Mouse (Mus musculus) granulocyte monocyte progenitor cell, adult 5-6 weeks (primary cell): Measurements from ENCODE around the gene Fcgr2b. TPM values are rescaled to one million over a fixed set of nuclear protein-coding genes. Genes with fewer than 3 reads are reported as not detected.
"Not testable (repeated sequence)": the region's sequence is repeated elsewhere in the genome, so short reads cannot be mapped to it uniquely, and the experiment has no call there.

ENCODE experiments used
- ATAC-seq: replicated peaks from 2 replicates; pipeline ENCODE4 v1.8.0; 2016; ENCODE audit warnings: mild to moderate bottlenecking, moderate TSS enrichment, inconsistent platforms; ENCODE audit not compliant: poor library complexity, severe bottlenecking
- total RNA-seq, 2 experiments: library from RNA; stranded (forward) in 1 of 2; stranded (reverse) in 1 of 2; fragments of 200-712, 200-1000 nt in 1 of 2; fragments of >200 nt in 1 of 2; fragmentation: Nextera tagmentation in 1 of 2; gene quantifications; 2 replicates each; pipeline ENCODE4 v1.2.3; 2014 to 2017

The Fcgr2b gene
- total RNA-seq, 2 experiments from 2014 or later = 106 TPM

GRCm38 (mm10) chr1:170981679-170982078 lies 5.3 kb upstream of the Fcgr2b start:
- ATAC-seq = not testable (repeated sequence)

DNA sequence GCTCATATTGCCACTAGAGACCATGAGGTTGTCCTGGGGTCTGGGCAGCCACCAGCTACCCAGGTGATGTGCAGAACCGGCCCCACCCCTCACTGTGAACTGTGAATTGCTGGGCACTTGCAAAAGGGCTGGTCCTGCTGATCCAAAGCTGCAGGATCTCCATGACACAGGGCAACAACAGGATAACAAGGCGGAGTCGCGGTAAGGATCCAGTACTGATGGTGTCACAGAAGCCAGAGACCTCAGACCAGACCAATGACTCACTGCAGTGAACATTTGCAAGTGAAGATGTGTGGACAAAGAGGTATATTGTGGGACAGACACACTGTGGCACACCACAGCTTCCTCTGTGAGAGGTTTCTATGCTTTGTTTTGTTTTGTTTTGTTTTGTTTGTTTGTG lies 2.3 kb upstream of the Fcgr2b start:
- ATAC-seq = 0 out of 2 replicates have a peak, but pooled peaks have one; percentile 5

- ATAC-seq = peak; percentile 58
Measured at GRCm38 (mm10) chr1:170975751-170976161, 591 bp downstream of the Fcgr2b start.

- 0 out of 2 replicates have a peak, but pooled peaks have one; percentile 4 for ATAC-seq
Measured at GRCm38 (mm10) chr1:170975350-170975749, 997 bp downstream of the Fcgr2b start.

GRCm38 (mm10) chr1:170974736-170975135 lies 1.6 kb downstream of the Fcgr2b start:
- no peak for ATAC-seq

DNA sequence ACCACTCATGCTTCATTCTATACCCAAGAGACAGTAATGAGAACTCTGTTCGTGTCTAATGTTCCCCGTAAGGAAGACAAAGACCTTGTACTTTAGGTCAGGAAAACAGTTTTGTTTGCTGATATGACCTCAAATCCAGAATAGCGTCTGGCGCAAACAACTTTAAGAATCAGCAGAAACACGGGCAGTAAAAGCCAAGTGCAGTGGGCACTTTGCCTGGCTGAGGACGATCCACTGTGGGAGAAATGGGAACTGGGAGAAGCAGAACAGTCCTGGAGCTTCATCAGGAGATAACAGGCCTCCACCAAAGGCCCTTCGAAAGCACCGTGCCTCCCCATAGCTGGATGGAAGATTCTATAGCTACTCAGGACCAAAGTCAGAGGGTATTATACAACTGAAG lies 2.2 kb downstream of the Fcgr2b start:
- ATAC-seq = no peak

- peak; percentile 85 for ATAC-seq
Measured at GRCm38 (mm10) chr1:170972936-170973335, 3.4 kb downstream of the Fcgr2b start.

DNA sequence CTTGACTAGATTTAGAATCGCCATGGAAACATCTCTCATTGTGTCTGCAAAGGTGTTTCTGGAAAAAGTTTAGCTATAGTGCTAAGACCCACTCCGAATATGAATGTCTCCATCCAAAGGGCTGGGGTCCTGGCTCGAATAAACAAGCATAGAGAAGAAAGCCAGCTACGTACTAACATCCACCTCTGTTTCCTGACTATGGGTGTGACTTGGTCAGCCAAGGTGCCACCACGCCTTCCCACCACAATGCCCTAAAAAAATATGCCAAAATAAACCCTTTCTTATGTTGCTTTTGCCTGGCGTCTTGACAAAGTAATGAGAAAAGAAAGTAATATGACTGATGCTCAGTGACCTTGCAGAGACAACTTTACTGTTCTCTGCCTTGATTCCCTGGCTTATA lies 3.9 kb downstream of the Fcgr2b start:
- no peak for ATAC-seq

GRCm38 (mm10) chr1:170968576-170968975 lies 7.8 kb downstream of the Fcgr2b start:
- no peak for ATAC-seq

DNA sequence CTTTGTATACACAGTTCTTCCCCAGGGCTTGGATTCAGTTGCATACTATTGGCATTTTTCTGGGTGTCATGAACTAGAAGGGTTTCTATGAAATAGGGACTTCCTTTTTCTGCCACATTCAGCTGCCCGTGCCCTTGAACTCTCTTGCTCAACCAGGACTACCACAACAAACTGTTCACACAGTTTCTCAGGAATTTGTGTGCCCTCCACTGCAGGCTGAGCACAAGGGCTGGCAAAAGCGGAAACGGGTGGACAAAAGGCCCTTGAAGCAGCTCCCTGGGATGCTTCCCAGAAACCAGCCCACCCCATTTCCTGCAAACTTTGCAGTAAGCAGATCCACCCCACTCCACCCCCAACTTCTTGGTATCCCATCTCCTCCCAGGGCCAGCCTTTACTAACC lies 8.8 kb downstream of the Fcgr2b start:
- ATAC-seq = peak; percentile 96

- no peak for ATAC-seq
Measured at GRCm38 (mm10) chr1:170963087-170963486, 13.3 kb downstream of the Fcgr2b start.

- no peak for ATAC-seq
Measured at GRCm38 (mm10) chr1:170962301-170962700, 14.0 kb downstream of the Fcgr2b start.

DNA sequence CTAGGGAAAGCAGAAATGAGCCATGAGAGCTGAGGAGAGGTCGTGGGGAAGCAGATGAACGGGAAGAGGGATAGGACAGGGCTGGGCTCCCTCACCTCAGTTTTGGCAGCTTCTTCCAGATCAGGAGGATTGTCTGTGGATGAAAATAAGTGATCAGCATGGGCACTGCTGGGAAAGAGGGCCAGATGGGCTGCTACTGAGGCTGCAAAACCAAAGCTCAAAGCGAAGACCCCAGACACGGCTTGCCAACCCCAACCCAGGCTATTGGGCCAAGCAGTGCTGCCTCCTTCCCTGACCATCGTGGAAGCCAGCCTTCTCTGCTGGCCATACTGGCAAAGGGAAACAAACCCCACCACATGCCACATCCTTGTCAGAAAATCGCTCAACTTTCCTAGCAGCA lies 15.2 kb downstream of the Fcgr2b start:
- no peak for ATAC-seq

DNA sequence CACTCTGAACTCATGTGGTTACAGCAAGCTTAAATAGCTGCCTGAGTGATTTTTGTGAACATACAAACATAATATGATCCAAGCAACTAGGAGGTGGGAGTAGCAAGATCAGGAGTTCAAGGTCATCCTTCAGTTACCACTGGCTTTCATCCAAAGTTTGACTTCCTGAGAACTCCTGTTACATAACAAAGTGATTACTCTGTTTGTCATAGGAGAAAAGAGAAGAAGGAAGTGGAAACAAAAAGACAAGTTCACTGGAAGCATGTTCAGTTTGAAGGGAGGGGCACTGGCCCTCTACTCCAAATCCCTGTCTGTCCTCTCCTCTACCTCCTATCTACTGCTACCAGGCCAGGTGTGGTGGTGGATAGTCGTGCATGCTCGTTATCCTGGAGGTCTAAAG lies 16.6 kb downstream of the Fcgr2b start:
- peak; percentile 88 for ATAC-seq

GRCm38 (mm10) chr1:170958225-170958624 lies 18.1 kb downstream of the Fcgr2b start:
- peak; percentile 30; the same call in 1 of the 2 replicates for ATAC-seq

DNA sequence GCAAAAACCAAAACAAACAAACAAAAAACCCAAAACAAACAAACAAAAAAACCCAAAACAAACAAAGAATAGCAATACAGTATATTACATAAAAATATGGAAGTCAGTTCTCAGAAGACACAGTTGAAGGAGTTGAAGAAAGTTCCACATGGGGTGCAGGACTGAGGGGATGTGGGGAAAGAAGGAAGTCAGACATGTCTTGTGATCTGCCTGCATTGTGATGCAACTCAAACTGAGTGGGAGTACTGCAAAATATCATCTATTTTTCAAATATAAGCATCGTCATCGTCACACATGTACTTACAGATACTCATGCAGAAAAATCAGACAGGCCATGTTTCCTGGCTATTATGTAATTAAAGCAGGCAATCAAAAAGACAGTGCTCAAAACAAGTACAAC lies 23.2 kb downstream of the Fcgr2b start:
- ATAC-seq = peak; percentile 100

DNA sequence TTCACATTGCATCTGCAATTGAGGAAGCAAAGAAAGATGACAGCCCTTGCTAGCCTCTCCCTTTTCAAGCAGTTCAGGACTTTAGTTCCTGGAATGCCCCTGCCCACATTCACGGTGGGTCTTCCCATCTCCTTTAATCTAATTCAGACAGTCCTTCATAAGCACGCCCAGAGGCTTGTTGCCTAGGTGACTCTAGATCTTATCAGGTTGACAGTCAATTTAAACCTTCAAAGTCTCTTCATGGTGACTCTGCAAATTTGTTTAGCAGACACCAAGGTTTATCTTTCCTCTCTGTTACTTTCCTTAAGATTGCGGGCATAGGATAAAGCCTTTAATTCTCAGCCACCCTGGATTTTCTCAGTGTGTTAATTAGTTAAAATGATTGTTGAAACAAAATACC lies 25.6 kb downstream of the Fcgr2b start:
- ATAC-seq = no peak

GRCm38 (mm10) chr1:170944908-170945307 lies 31.4 kb downstream of the Fcgr2b start:
- ATAC-seq = not testable (repeated sequence)

- ATAC-seq = not testable (repeated sequence)
Measured at GRCm38 (mm10) chr1:170944151-170944550, 32.2 kb downstream of the Fcgr2b start.

DNA sequence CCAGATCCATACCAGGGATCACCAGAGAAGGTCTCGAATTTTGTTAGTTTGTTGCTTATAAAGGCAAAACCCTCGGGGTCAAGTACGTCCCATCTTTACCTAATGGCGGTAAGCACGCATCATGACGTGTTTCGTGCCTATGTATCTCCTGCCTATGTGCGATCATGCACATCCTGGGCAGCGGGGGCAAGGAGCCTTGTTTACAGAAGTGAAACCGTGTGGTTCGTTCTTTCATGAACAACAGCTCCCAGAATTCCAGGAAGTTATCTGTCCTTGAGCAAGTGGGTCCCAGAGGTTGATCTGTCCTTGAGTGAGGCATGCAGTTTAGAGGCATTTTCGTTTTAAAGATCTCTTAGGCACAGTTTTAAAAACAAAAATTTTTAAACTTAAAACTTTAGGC lies 37.1 kb downstream of the Fcgr2b start:
- ATAC-seq = peak; percentile 90

GRCm38 (mm10) chr1:170934383-170934782 lies 42.0 kb downstream of the Fcgr2b start:
- peak; percentile 72 for ATAC-seq

- peak; percentile 56 for ATAC-seq
Measured at GRCm38 (mm10) chr1:170933940-170934339, 42.4 kb downstream of the Fcgr2b start.

- ATAC-seq = no peak
Measured at GRCm38 (mm10) chr1:170933386-170933920, 42.9 kb downstream of the Fcgr2b start.
